Mouse (Mus musculus) urinary bladder, postnatal 4 days (tissue): Measurements from ENCODE around the gene Ms4a12.
"Not testable (repeated sequence)": the region's sequence is repeated elsewhere in the genome, so short reads cannot be mapped to it uniquely, and the experiment has no call there.

ENCODE experiments used
- DNase-seq, 2 experiments: peaks; one replicate each; pipeline ENCODE4 v3.0.0; 2021 to 2022; ENCODE audit warnings: low spot score in 2 of 2

Gene Ms4a12

DNA sequence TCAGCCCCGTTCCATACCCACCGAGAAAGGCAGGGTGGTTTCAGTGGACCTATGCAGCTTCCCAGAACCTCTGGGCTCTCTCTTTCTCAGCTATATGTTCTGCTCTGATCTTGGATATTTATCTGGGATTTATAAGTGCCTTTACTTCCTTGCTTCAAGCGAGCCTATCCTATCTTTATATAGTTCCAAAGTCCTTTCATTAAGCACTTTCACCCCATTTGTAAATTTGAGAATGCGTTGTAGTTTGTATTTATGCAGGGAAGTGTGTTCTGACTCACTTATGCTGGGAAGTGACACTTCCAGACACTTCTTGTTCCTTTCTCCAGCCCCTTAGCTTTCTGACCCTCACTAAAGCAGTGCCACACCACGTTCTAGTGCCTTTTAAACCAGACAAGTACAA lies at the start of gene Ms4a12:
Gene Ms4a12, minus strand, starts transcription at position 101 of the 400 bp plus-strand sequence.
- no peak for DNase-seq

DNA sequence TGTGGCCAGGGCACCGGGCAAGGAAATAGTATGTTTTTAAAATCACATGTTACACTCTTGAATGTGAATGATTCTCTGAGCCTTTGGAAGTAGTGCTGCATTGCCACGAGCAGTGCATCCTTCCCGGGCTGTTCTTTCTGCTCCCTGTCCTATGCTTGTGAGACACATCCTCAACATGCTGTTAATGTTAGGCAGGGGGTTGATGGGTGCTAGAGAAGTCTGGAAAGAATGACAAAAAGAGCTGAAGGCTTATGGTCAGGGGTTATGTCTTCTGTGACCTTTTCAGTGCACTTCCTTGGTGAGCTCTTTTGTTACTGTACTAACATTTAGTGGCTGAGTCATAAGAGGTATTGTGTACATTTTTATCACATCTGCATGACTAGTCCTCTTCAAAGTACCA lies 48.0 kb upstream of the Ms4a12 start:
- no peak for DNase-seq

DNA sequence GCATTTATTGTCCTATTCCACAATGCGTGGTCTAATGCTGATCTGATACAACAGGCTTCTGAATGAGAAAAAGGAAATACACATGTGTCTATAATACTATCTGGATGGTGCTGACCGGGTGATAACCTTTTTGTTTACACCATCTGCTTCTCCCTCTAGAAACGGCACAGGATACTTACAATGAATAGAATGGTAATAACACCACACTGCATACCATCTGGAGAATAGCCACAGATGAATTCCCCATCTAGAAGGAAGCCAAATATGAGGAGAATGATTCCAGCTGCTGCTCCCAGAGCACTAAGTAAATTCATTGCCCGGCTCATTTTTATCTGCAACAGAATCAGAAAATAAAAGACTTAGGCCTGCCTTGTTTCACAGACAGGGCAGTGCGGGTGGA lies 44.2 kb upstream of the Ms4a12 start:
- DNase-seq, result no peak

DNA sequence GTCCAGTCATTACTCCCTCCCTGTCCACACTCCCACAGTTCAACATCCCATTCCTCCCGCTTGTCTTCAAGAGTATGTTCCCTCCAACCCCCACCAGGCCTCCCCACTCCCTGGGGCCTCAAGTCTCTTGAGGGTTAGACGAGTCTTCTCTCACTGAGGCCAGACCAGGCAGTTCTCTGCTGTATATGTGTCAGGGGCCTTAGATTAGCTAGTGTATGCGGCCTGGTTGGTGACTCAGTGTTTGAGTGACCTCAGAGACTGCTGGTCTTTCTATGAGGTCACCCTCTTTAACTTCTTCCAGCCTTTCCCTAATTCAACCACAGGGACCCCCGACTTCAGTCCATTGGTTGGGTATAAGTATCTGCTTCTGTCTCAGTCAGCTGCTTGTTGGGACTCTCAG lies 34.7 kb upstream of the Ms4a12 start:
- no peak for DNase-seq

DNA sequence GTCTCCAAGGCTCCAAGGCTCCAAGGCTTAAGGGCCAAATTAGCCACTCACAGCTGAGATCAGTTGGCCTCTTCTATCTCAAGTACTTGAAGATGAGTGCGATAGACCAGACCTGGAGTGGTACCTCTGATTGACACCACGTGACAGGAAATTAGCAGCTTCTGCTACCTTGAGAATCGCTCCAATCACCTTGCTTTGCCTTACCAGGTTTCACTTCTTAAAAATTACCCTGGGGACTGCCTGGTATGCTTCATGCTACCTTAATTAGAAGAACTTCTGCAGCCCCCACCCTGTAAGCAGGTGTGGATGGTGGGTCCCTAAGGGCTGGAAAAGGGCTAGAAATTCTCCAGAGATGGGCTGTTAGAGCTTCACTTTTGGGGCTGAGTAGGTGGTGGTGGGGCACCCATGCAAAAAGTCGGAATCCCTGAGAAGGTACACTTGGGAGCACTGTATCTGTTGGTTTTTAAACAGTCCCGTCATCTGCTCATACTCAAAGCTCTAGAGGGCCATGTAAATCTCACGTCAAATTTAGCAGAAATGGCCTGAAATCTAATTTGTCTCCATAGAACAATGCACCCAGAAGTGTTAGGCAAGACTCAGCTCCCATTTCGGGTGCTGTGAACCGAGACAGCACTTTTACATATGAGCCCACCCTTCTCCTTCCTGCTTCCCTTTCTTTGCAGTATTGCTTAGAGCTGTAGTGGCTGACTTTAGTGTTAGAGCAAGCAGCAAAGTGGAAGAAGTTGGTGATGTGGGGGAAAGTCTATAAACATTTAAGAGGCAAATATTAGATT lies 34.0 kb upstream of the Ms4a12 start, which contains the start of gene Ms4a1:
Gene Ms4a1, minus strand, starts transcription at position 190 of the 794 bp plus-strand sequence.
- no peak for DNase-seq

DNA sequence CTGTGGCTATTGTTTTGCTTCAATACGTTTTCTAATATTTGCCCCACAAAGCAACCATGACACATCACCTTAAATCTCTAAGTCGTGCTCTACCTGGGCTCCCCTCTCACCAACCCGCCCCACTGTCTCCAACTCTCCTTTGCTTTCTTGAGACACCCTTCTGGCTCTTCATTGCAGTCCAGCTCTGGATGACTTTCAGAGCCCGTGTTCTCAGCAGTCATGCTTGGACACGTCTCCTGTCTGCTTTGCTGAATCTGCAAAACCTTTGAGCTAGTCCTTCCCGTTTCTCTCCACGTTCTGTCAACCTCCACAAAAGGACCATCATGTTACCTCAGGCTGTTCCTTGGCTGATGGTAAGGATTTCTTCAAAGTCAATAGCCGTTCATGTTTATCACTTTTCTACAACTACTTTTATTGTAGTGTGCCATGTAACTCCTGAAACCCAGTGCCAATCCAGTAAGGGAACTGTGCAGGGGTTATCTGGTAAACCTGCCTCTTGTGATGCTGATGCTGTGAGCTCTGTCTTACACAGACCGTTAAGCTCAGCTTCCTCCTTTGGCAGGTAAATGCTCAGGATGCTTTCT lies 32.4 kb upstream of the Ms4a12 start:
- no peak for DNase-seq

DNA sequence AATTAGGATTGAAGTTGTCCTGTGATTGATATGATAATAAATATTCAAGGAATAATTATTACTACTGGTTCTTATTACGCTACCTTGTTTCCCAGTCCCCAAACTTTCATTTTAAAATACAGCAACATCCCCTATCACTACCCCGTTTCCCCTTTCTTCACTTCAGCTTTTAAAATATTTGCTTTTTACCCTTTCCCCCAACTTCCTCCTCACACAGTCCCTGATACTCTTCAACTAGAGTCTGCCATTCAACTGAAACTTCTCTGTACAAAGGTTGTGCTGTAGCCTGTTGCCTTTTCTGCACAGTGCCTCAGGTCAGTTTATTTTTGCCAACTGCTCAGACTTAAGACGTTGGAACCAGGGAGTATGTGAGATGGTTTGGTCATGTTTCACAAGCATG lies 31.3 kb upstream of the Ms4a12 start:
- no peak for DNase-seq

DNA sequence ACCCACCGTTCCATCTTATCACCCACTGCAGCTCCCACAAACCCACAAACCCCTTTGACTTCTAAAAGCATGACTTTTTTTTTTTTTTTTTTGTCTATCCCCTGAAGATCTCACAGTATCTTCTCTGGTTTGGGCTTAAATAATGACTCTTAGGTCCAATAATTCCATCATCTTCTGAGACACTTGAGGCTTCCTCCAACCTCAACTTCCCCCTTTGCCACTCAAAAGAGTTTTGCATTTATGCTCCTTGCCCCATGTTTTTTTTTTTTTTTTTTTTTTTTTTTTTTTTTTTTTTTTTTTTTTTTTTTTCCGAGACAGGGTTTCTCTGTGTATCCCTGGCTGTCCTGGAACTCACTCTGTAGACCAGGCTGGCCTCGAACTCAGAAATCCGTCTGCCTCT lies 30.7 kb upstream of the Ms4a12 start:
- DNase-seq, result not testable (repeated sequence)

DNA sequence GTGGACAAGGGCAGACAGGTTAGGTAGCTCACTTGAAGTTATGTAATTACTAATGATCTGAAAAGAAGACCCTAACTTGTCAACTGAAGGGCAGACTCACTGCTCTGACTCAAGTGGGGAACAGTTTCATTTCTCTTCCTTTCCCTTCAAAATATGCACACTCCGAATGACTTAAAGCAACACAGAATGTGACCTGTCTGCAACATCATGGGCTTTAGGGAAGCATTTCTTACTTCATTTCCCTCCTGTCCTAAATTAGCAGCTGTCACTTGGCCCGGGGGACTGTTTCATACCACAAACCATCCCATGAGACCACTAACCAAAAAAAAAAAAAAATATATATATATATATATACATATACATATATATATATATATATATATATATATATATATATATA lies 29.3 kb upstream of the Ms4a12 start:
- DNase-seq, result no peak

DNA sequence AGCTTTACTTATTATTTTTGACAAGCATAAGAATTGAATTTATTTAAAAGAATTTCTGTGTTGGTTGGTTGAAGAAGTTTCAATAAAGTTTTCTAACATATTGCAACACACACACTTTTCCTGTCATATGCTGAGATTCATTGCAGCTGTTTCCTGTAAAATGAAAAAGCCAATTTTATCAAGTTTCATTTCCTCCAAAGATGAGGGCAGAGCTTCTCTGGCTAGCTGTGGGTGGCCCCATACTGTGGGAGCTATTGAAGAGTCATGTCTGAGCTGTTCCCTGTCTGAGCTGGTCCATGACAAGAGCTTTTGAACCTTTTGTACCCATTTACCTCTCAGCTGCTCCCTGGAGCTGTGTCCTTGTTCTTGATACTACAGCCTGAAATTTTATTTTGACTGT lies 12.0 kb upstream of the Ms4a12 start:
- DNase-seq, result no peak

DNA sequence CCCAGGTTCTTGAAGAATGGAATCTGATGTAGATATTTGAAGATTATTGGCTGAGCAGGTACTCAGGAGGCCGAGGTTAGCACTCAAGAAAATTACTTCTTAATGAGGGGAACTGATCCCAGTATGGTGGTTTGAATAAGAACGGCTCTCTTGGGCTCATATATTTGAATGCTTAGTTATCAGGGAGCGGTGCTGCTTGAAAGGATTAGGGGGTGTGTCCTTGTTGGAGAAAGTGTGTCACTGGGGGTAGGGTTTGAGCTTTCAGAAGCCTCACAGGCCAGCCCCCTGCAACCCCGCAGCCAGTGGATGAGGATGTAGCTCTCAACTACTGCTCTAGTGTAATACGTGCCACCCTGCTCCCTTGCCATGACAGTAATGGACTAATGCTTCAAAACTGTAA lies 10.3 kb upstream of the Ms4a12 start:
- no peak for DNase-seq

DNA sequence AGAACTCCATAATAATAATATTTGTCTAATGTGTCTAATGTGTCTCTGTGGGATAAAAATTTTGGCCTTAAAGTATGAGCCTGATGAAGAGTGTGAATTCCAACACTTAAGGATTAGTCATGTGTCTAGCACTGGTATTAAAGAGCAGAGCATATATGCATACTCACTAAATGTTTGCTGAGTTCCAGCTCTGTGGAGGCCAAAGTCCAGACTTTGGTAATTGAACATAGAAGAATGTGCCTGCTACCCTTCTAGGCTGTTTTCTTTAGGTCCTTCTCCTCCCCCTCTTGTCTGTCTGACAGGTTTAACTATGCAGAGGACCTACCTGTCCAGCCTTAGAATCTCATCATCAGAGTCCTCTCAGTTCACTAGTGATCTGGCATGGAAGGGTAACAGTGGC lies 3.6 kb upstream of the Ms4a12 start:
- no peak for DNase-seq

DNA sequence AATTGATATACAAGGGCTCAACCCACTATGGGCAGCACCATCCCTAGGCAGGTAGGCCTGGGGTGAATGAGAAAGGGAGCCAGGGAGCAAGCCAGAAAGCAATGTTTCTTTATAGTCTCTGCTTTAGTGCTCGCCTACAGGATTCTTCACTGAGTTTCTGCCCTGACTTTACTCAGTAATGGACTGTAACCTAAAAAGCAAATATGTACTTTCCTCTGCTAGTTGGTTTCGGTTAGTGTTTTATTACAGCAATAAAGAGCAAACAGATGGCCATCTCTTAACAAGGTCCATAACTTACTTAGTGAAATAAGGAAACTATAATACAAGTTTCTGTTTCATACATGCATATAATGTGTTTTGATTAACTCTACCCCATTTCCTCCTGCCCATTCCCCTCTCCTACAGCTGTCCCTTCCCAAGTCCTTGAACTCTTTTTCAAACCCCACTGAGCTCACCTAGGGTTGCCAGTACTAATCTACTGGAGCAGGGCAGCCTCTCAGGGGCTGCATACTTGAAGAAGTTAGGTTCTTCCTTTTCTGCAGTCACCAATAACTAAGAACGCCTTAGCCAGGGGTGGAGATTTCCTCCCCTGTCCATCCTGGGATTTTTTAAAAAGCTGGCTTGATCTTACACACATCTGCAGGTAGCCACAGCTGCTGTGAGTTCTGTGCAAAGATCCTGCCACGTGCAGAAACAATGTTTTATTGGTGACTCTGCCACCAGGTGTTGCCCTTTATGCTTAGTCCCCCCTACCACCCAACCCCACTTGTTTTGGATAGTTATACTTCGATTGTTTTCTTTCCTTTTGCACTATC lies 2.9 kb upstream of the Ms4a12 start:
- DNase-seq, result no peak

DNA sequence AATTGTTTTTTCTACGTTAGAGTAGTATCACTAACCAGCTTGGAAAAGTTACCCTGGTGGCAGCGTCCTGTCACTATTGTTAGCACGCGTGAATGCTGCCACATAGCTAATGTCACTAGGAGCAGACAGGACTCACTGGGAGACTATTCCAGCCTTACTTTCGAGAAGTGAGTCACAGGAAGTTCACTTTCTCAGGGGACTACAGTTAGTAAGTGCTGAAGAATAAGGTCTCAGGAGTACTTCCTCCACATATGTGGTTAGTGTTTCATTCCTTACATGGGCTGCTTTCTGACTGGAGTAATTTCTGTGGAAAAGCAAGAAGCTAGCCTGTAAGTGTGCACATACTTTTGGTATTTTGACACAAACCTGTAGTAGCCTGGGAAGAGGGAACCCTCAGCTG lies 2.0 kb upstream of the Ms4a12 start:
- no peak for DNase-seq

DNA sequence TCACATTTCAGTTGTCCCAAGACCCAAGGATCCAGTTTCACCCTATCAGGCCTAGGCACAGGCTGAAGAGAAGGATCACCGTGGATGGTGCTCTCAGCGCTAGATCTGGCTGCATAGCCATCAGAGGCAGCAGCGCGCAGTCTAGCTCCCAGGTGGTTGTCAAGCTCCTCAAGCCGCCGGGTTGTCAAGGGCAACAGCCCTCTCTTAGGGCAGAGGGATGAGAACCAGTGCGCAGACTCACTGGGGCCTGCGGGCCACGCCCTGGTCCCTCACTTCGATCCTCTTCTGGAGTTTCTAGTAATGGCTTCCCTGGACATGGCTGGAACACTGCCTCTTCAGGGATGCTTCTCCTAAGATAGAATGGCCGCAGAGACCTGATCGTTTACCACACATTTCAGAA lies 35.7 kb downstream of the Ms4a12 start, which contains the start of gene Ms4a13:
Gene Ms4a13, minus strand, starts transcription at position 192 of the 400 bp plus-strand sequence.
- no peak for DNase-seq

DNA sequence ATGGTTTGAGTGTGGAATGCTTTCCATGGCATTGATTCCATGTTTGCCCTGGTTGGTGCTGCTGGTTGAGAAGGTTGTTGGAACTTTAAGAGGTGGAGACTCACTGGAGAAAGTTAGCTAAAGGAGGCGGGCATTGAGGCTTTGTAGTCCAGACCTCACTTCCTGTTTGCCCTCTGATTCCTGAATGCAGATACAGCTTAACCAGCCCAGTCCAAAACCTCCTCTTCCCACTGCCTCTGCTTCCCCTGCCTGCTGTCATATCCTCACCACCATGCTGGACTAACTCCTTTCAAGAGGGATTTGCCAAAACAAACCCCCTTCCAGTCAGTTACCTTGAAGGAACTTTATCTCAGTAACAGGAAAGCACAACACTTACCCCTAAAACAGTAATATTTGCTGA lies 39.7 kb downstream of the Ms4a12 start:
- no peak for DNase-seq

DNA sequence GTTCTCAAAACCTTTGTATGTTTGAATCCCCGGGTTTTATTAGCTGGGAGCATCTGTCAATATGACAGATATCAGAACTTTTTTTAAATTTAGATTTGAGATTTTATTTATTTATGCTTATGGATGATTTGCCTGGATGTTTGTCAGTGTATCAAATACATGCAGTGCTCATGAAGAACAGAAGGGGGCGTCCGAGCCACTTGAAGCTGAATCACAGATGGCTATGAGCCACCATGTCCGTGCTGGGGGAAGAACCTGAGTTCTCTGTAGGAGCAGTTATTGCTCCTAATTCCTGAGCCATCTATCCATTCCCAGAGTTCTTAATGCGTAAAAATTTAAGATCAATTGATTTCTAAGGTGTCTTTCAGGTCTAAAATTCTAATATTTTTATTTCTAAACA lies 48.1 kb downstream of the Ms4a12 start:
- no peak for DNase-seq

DNA sequence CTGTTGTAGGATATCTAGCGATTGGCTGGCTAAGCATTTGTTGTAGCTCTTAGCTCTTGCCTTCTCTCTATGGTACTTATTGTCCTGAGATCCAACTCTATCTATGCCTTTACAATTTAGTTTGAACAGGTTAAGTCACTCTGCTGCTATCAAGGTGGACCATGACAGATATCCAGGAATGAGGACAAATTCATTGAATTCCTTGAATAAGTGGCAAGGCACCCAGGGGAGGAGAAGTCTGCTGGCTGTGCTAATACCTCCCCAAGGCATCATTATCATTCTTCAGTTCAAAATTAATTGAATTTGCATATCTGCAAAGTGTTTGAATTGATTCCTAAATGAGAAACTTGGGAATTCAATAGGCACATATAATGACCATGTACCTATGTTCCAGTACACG lies 54.8 kb downstream of the Ms4a12 start:
- DNase-seq, result no peak

DNA sequence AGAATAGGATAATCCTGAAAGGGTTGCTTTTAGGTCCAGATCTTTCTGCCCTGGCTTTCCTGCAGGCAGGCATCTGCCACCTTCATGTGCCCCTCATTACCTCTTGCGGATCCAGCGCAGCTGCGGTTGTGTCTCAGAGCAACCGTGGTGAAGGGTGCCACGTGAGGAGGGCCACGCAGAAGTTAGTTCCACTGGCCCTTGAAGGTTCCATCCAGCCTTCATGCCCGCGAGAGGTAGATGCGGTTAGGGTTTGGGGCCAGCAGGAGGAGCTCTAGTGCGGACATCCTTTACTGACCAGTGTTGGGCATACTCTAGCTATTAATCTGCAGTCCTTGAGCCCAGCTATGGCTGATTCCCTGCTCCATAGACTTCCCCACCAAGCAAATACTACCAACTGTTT lies 67.1 kb downstream of the Ms4a12 start, which contains the start of gene 1700025F22Rik:
Gene 1700025F22Rik, minus strand, starts transcription at position 149 of the 400 bp plus-strand sequence.
- no peak for DNase-seq
